Mouse (Mus musculus) embryo, embryonic 9.5 days (tissue): ENCODE data around the gene Olfr157.
"Not testable (repeated sequence)": the region's sequence is repeated elsewhere in the genome, so short reads cannot be mapped to it uniquely, and the experiment has no call there.

ENCODE experiments used
- DNase-seq: peaks from one replicate; pipeline ENCODE4 v3.0.0-alpha.2; 2017; ENCODE audit errors: extremely low spot score

Olfr157 gene

GRCm38 (mm10) chr4:43795844-43796243 is 44.2 kb downstream of the Olfr157 start:
- DNase-seq: not testable (repeated sequence)

GRCm38 (mm10) chr4:43795296-43795695 is 44.7 kb downstream of the Olfr157 start:
- no peak for DNase-seq
